ENCODE assay signal across 9 mouse cellular contexts in genomic region chr1:132201511-132201860, GRCm38 (mm10). TPM values are rescaled to one million over a fixed set of nuclear protein-coding genes. Genes with fewer than 3 reads are reported as not detected.
DNase-seq lines count a peak whose midpoint lies in the region; ATAC-seq and TF ChIP-seq lines count a peak whose summit lies in the region.
"Had no signal": no experiment of that assay in that cellular context is flagged by ENCODE, and none has a peak within 500 bp of the region (broad histone marks: within the 10 kb centered on the region; RNA-seq: fewer than 3 reads in every experiment).

No protein-coding gene starts in this region.

- peak; percentile 75 for DNase-seq in R1 (ENCODE audit: low read depth, low spot score)
- DNase-seq in gastrocnemius, adult 8-10 months (ENCODE audit: low spot score in 2 of 2) = no peak
- no peak for DNase-seq in gastrocnemius, postnatal 10 days
- DNase-seq in thymus, adult 18-20 months = no peak
- DNase-seq: heart, adult 18-20 months had no signal

- H3K27ac ChIP-seq in embryonic facial prominence, embryonic 12.5 days = peak overlapping the region; percentile 50
- H3K27ac ChIP-seq in hindbrain, embryonic 15.5 days (replicated peaks) = peak overlapping the region; percentile 67; the same call in 1 of the 2 replicates

- H3K27me3 ChIP-seq in embryonic facial prominence, embryonic 12.5 days = peaks cover 36% of the 10 kb centered on the region
- no peaks in the 10 kb centered on the region for H3K27me3 ChIP-seq in hindbrain, embryonic 15.5 days
- no peaks in the 10 kb centered on the region for H3K27me3 ChIP-seq in myocyte (ENCODE audit: control insufficient read depth, insufficient read depth, insufficient read length)

- TF ChIP-seq POLR2A in myocyte (IDR thresholded peaks at IDR 0.05; ENCODE audit: insufficient read length, low read depth) = no peak

- 25% methylated on average over 4 of the region's 4 CpGs for WGBS in embryonic facial prominence, embryonic 12.5 days
- 34% methylated on average over 4 of the region's 4 CpGs for WGBS in hindbrain, embryonic 15.5 days

- H3K4me2 ChIP-seq in embryonic facial prominence, embryonic 12.5 days (replicated peaks) = peak overlapping the region; percentile 35
- peak overlapping the region; percentile 47 for H3K4me2 ChIP-seq in hindbrain, embryonic 15.5 days
- peak overlapping the region; percentile 77 for H3K4me2 ChIP-seq in myocyte (ENCODE audit: low read depth)

- H3K4me1 ChIP-seq in embryonic facial prominence, embryonic 12.5 days = peaks cover 34% of the 10 kb centered on the region
- H3K4me1 ChIP-seq in hindbrain, embryonic 15.5 days (replicated peaks) = peaks cover 77% of the 10 kb centered on the region

- no peak overlapping the region for H3K9ac ChIP-seq in embryonic facial prominence, embryonic 12.5 days
- H3K9ac ChIP-seq in hindbrain, embryonic 15.5 days = no peak overlapping the region

- H3K36me3 ChIP-seq in embryonic facial prominence, embryonic 12.5 days = no peaks in the 10 kb centered on the region
- no peaks in the 10 kb centered on the region for H3K36me3 ChIP-seq in hindbrain, embryonic 15.5 days
- H3K36me3 ChIP-seq in myocyte (ENCODE audit: control insufficient read depth, insufficient read depth) = no peaks in the 10 kb centered on the region

- H3K9me3 ChIP-seq in embryonic facial prominence, embryonic 12.5 days = no peaks in the 10 kb centered on the region
- H3K9me3 ChIP-seq in hindbrain, embryonic 15.5 days = no peaks in the 10 kb centered on the region

- no peak overlapping the region for H3ac ChIP-seq in myocyte (ENCODE audit: control insufficient read depth, insufficient read length)

- no peaks in the 10 kb centered on the region for H3K79me2 ChIP-seq in myocyte (ENCODE audit: control insufficient read depth, insufficient read depth)

- no peak overlapping the region for H3K4me3 ChIP-seq in embryonic facial prominence, embryonic 12.5 days
- peak overlapping the region; percentile 36 for H3K4me3 ChIP-seq in hindbrain, embryonic 15.5 days
- peak overlapping the region; percentile 14 for H3K4me3 ChIP-seq in myocyte

- ATAC-seq in embryonic facial prominence, embryonic 12.5 days (ENCODE audit: insufficient number of reproducible peaks, insufficient read depth, low FRiP score, low TSS enrichment) = no peak
- ATAC-seq in hindbrain, embryonic 15.5 days (ENCODE audit: low FRiP score, low read depth) = no peak

TF ChIP-seq in myocyte, 11 proteins besides CTCF, POLR2A, EP300 and RAD21:
- TF ChIP-seq USF1 (IDR thresholded peaks at IDR 0.05; ENCODE audit: low read depth) (no peak), MYOD1 (IDR thresholded peaks at IDR 0.05; ENCODE audit: control insufficient read depth in 1 of 3, insufficient read length in 2 of 3, low read depth in 2 of 3) (no peak), E2F4 (IDR thresholded peaks at IDR 0.05; ENCODE audit: insufficient read depth) (no peak), POLR2AphosphoS2 (IDR thresholded peaks at IDR 0.05; ENCODE audit: insufficient read length, low read depth) (no peak), SRF (IDR thresholded peaks at IDR 0.05; ENCODE audit: control insufficient read depth, insufficient read length, low read depth) (no peak), MYOG (IDR thresholded peaks at IDR 0.05; ENCODE audit: control insufficient read depth in 1 of 3, insufficient read depth in 1 of 3, insufficient read length in 2 of 3, low read depth in 2 of 3) (no peak), TCF12 (IDR thresholded peaks at IDR 0.05; ENCODE audit: insufficient read depth, poor library complexity, severe bottlenecking) (no peak), CEBPB (IDR thresholded peaks at IDR 0.05; ENCODE audit: insufficient read depth, poor library complexity, severe bottlenecking) (no peak)

RNA-seq across cellular contexts. Expression of gene AC124108.1, which starts 10.2 kb away (rescaled TPM):
- polyA plus RNA-seq in embryonic facial prominence, embryonic 12.5 days (2016; fragmentation: Nextera tagmentation; extraction: Ambion mirVana) = 0.43 and 0.75 TPM in 2 replicates
- 2.7 and 2.8 TPM in 2 replicates for polyA plus RNA-seq in hindbrain, embryonic 15.5 days (2015; fragmentation: Nextera tagmentation; extraction: Ambion mirVana)
- polyA plus RNA-seq in myocyte (2012; fragmentation: generic; extraction: Trizol) = 0.82 TPM
- not detected for total RNA-seq in gastrocnemius, adult 8-10 months (2022)
- under 1 TPM in 1 of 2 experiments, not detected in 1; 0.05 TPM for total RNA-seq in gastrocnemius, postnatal 10 days (2021)

RNA-seq across cellular contexts. Expression of gene Lemd1, which starts 10.3 kb away (rescaled TPM):
- polyA plus RNA-seq in embryonic facial prominence, embryonic 12.5 days (2016; fragmentation: Nextera tagmentation; extraction: Ambion mirVana) = 1.5 and 2.0 TPM in 2 replicates
- 14.1 and 16.2 TPM in 2 replicates for polyA plus RNA-seq in hindbrain, embryonic 15.5 days (2015; fragmentation: Nextera tagmentation; extraction: Ambion mirVana)
- 0.49 TPM for polyA plus RNA-seq in myocyte (2012; fragmentation: generic; extraction: Trizol)
- total RNA-seq in gastrocnemius, adult 8-10 months (2022) = under 1 TPM in 1 of 4 experiments, not detected in 3; 0.19 TPM
- not detected for total RNA-seq in gastrocnemius, postnatal 10 days (2021)
- total RNA-seq: heart, adult 18-20 months had no signal

RNA-seq across cellular contexts. Expression of gene Gm10188, which starts 28.1 kb away (rescaled TPM):
- not detected in 2 replicates for polyA plus RNA-seq in embryonic facial prominence, embryonic 12.5 days (2016; fragmentation: Nextera tagmentation; extraction: Ambion mirVana)
- polyA plus RNA-seq in hindbrain, embryonic 15.5 days (2015; fragmentation: Nextera tagmentation; extraction: Ambion mirVana) = 0.25 and 0.68 TPM in 2 replicates
- not detected for polyA plus RNA-seq in myocyte (2012; fragmentation: generic; extraction: Trizol)
- not detected for total RNA-seq in gastrocnemius, adult 8-10 months (2022)
- total RNA-seq in gastrocnemius, postnatal 10 days (2021) = not detected
- total RNA-seq: heart, adult 18-20 months had no signal
- polyA plus RNA-seq: intestine, embryonic 14.5 days had no signal
